Mouse (Mus musculus): Measurements from ENCODE around the gene Ankrd10.
"Not testable (repeated sequence)": the region's sequence is repeated elsewhere in the genome, so short reads cannot be mapped to it uniquely, and the experiment has no call there.

Gene Ankrd10

GRCm38 (mm10) chr8:11635611-11636081 is at the start of gene Ankrd10:
Ankrd10 (minus strand) TSS chr8:11635757.
- DNase-seq = peak; percentile 98

GRCm38 (mm10) chr8:11684558-11684957 is 49.0 kb upstream of the Ankrd10 start:
- DNase-seq = no peak

GRCm38 (mm10) chr8:11668308-11668707 is 32.8 kb upstream of the Ankrd10 start:
- no peak for DNase-seq

GRCm38 (mm10) chr8:11666023-11666716 is 30.6 kb upstream of the Ankrd10 start:
- not testable (repeated sequence) for DNase-seq

DNA sequence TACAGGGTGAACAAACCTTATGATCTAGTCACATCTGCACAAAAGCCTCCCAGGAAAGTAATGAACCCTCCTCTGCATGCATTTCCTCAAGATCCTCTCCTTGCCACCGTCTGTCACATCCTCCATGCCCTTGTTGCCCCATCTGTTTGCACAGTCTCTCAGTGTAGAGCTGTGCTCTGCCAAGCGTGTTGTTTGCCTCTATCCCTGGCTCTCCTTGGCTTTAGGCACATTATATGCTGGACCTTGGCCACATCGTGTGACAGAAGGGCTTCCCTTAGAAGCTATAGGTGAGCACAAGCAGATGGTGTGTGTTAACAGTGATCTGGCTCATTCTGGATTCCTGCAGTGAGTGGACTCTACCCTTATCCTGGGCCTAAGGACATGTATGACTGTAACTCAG is 26.4 kb upstream of the Ankrd10 start:
- no peak for DNase-seq

GRCm38 (mm10) chr8:11650021-11650420 is 14.5 kb upstream of the Ankrd10 start:
- no peak for DNase-seq

GRCm38 (mm10) chr8:11643123-11643522 is 7.6 kb upstream of the Ankrd10 start:
- DNase-seq = no peak

DNA sequence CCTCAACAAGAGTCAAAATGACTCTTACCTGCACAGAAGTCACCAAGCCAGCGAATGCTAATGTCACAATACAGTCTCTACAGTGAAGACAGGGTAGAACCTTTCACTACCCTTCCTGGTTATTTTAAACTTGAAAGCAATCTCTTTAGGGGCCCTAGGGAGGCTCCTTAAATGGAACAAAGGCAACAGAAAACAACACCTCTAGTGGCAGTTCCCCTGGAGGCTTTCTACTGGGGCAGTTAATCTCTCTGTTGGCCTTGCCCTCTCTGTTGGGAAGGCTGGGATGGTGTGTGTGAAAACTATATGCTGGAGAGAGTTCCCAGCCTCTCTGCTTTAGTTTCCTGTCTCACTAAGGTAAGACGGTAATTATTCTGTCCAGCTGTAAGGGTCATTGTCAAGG is 5.0 kb upstream of the Ankrd10 start:
- DNase-seq = no peak

GRCm38 (mm10) chr8:11637531-11637930 is 2.0 kb upstream of the Ankrd10 start:
- no peak for DNase-seq

DNA sequence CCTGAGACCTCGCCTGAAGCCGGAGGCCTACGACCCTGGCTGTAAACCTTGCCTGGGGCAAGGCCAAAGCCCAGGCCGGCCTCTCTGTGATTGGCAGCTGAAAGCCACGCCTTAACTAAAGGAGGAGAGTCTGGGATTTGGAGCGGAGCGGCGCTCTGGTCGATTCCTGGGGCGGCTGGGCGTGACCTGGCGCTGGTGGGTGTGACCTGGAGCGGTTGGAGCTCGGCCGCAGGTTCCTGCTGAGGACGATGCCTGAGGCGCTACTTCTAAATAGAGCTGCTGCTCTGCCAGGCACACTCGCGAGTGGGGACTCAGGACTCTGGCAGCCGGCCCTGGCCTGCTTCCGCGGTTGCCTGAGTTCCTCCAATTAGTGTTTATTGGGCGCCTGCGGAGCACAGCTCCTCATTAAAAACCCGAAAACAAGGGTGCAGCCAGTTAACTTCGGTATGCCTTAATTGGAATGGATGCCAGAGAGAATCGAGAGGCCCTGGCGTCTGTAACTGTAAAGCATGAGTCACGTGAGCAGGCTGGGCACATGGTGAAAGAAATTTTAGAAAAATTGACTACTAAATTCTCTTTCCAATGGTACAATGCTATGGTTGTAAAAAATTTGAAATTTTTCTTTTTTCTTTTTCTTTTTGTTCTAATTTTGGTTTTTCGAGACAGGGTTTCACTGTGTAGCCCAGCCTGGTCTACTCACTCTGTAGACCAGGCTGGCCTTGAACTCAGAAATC is 934 bp upstream of the Ankrd10 start:
- peak; percentile 60 to 69 for DNase-seq

DNA sequence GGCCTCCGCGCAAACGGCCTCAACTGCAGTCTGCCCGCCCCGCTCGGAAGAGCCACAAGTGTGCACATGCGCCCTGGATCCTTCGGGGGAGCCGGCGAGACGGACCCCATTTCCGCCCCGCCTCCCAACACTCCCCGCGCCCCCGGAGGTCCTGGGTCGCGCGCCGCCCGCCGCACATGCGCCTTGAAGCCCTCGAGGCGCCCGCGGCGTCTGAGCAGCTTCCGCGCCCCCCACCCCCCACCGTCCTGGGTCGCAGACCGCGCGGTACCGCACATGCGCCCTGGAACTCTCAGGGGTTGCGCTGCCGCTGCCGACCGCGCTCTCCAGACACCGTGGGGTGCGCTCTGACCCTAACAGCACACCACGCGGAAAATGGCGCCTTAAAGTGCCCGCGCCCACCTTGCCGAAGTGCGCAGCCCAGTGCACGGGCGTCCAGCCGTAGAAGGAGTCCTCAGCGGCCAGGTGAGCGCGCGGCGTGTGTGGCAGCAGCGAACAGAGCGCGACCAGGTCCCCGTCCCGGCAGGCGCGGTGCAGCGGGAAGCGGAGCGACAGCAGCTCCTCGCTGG is 462 bp downstream of the Ankrd10 start:
- DNase-seq = peak; percentile 92 to 93

DNA sequence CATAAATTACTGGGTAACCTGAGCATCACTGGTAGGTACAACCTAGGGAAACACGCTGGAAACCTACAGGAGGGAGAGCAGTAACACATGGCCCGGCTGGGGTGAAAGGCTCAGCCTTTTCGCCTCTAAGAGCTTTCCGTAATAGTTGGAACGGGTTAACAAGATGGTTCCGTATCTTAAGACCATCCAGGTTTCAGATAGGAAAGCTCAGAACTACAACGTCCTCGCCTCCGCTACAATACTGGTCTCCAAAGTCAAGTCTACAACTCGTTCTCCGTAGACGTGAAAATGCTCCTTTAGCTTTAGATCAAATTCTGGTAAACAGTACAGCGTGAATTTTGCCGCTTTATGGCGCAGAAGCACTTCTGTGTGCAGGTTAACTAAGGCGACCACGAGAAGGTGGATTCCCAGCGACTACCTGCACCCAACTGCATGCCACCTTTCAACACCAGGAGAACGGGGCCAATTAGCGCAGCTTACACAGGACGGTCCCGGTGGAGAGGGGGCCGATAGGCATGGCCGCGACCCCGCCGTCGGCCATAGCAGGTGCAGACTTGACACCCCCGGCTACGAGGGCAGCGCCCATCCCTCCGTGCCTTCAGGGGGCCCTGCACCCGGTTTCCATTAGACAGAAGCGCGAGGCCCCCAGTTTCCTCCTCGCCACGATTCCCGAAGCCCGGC is 1.1 kb downstream of the Ankrd10 start:
- no peak for DNase-seq

DNA sequence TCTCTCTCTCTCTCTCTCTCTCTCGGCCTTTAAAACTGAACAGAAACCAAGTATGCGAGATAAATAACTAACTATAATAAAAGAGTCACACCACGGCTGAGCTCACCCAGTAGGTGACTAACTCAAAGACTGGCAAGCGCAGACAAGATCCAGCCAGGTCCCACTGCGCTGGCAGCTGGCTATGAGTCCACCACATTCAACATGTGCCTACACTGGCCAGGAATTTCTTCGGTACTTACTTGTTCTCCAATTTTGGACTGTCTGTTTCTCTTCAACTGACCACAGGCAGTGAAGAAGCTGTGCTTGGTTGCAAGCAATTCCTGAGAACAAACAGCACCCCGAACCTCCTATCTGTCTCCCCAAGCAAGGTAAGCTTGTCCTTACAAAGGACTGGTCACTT is 2.1 kb downstream of the Ankrd10 start:
- no peak for DNase-seq

- DNase-seq = no peak
Observed at GRCm38 (mm10) chr8:11632406-11632805, 3.2 kb downstream of the Ankrd10 start.

- no peak for DNase-seq
Observed at GRCm38 (mm10) chr8:11629206-11629605, 6.4 kb downstream of the Ankrd10 start.

DNA sequence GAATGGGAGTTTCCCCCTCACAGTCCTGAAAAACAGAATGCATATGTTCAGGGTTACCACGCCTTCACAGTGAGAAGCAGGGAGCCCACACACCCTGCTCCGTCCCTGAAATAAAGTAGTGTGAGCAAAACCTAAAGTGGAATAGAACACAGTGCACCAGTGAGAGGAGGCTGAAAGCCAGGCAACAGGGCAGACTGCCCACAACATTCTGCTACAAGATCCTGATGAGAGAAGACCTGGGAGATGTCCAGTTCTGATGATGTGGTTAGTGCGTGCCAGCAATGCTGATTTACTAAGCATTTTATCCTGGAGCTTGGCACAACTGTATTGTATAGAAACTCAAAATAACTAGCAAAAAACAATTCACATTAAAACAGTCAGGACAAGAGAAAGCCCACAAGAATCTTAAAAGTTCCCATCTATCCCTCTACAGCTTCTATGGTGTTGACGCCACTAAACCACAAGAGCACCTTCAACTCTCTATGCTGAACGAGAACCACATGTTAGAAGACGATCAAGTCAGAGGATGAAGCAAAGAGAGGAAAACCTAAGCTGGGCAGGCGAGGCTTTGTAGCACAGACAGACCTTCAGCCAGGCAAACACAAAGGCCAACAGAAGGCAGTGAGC is 6.9 kb downstream of the Ankrd10 start:
- DNase-seq = no peak

GRCm38 (mm10) chr8:11627717-11628116 is 7.8 kb downstream of the Ankrd10 start:
- DNase-seq = no peak

GRCm38 (mm10) chr8:11625084-11625483 is 10.5 kb downstream of the Ankrd10 start:
- no peak for DNase-seq

GRCm38 (mm10) chr8:11619091-11619490 is 16.5 kb downstream of the Ankrd10 start:
- DNase-seq = no peak

DNA sequence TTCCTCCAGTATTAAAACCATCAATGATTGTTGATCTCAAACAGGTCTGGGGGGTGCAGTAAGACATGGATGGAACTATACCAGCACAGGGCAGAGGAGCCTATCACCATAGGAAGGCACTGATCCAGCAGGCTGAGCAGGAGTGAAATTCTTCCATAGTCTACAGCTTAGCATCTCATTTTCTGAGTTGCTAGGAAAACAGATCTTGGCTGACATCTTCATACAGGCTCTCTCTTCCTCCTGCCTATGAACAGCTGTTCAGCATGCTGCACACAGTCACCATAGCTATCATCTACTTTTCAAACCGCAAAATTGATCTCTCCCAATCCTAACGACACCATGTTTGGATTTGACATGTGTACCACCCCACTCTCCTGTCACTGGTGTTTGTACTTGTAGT is 17.5 kb downstream of the Ankrd10 start:
- DNase-seq = no peak

DNA sequence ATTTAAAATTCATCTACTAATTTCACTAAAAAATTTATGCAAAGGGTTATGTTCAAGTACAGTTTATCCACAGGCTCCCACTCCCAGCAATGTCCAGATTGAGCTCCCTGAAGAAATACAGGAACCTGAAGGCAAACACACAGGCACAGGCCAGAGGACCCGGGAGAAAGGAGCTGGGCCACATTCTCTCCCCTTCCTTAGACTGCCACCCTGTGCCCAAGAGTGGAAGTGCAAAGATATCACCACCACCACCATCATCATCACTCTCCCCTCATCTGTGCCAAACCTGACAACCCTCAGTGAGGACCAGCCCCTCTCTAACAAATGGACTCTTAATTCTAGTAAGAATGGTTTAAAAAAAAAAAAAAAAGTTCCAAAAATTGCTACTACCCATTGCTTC is 19.3 kb downstream of the Ankrd10 start:
- peak in 1 of 2 experiments; percentile 30 for DNase-seq

DNA sequence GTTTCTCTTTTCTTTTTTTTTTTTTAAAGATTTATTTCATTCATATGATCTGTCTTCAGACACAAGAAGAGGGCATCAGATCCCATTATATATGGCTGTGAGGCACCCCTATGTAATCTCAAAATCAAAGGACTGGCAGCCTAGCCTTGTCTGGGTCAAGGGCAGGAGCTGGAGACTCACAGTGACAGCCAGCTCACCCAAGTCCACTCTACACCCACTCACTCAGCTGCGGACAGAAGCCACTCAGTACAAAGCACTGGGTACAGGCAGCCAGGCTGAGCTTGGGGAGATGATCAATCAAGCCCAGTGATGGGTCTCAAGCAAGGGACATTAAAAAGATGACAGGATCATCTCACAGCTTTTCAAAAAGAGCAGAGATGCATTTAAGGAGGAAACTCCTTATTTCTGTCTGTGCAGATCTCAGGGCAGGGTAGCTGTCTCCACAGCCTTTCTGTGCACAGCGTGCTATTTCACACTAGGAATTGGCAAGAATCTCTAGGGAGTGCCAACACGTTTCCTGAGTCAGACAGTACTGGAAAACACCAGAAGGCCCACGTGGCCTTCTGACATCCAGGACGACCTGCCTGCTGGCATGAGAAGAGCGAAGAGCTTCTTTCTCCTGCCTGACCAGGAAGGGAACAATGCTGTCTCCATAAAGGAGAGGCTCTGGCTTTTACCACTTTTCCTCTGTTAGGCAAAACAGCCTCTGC is 21.3 kb downstream of the Ankrd10 start:
- no peak for DNase-seq
